Mouse (Mus musculus) midbrain, embryonic 10.5 days (tissue): ENCODE data around the gene Cdh7. TPM values are rescaled to one million over a fixed set of nuclear protein-coding genes. Genes with fewer than 3 reads are reported as not detected.
"Not testable (repeated sequence)": the region's sequence is repeated elsewhere in the genome, so short reads cannot be mapped to it uniquely, and the experiment has no call there.

Experiments used
- DNase-seq: peaks from one replicate; pipeline ENCODE4 v3.0.0-alpha.2; 2017; ENCODE audit warnings: low spot score
- H3K27ac ChIP-seq: fragments of 300-500 bp; sonication (generic); replicated peaks from 2 replicates; pipeline ENCODE4 v1.5.1; 2016; ENCODE audit warnings: mild to moderate bottlenecking
- H3K27me3 ChIP-seq: fragments of 300-500 bp; sonication (generic); 2 replicates; pipeline ENCODE4 v1.6.1; 2016; ENCODE audit warnings: low read depth, mild to moderate bottlenecking; ENCODE audit not compliant: poor library complexity, severe bottlenecking
- H3K36me3 ChIP-seq: fragments of 300-500 bp; sonication (generic); 2 replicates; pipeline ENCODE4 v1.6.1; 2016; ENCODE audit warnings: mild to moderate bottlenecking, moderate library complexity
- H3K4me1 ChIP-seq: fragments of 300-500 bp; sonication (generic); 2 replicates; pipeline ENCODE4 v1.6.1; 2016
- H3K4me3 ChIP-seq: fragments of 300-500 bp; sonication (generic); 2 replicates; pipeline ENCODE4 v1.5.1; 2016; ENCODE audit warnings: mild to moderate bottlenecking, moderate library complexity
- H3K9me3 ChIP-seq: fragments of 300-500 bp; sonication (generic); replicated peaks from 2 replicates; pipeline ENCODE4 v1.6.1; 2016; ENCODE audit warnings: mild to moderate bottlenecking
- WGBS: fragments of 180-500 bp; shearing (Covaris S2); methylation state at CpG from one replicate; pipeline ENCODE4 v1.1.7; 2016; 5-methylcytosine and 5-hydroxymethylcytosine counted together
- polyA plus RNA-seq: library from polyadenylated mRNA; unstranded; fragments of >200 nt; fragmentation: Nextera tagmentation; extraction: Ambion mirVana; gene quantifications from 2 replicates; pipeline ENCODE4 v1.2.1, GENCODE M21; 2016

Gene Cdh7
- polyA plus RNA-seq, 1 experiment from 2014 or later: 3.1 TPM

DNA sequence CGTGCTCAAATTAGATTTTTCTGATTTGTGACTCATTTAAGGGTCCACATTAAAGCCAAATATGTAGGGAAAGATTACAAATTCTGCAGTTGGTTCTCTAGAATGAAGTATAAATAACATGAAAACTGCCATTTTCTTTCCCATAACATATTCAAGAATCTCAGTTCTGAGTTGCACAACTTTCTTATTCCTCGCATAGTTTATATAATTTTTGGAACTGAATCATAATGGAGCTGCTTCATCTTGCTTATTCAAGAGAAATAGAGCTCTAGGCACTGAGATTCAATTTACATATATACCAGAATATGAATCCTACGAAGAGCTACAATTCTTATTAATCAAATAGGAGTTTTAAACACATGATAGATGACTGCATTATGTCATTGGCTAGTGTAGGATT, 22.8 kb downstream of the Cdh7 start:
- 87% methylated on average over 3 of the region's 3 CpGs for WGBS

DNA sequence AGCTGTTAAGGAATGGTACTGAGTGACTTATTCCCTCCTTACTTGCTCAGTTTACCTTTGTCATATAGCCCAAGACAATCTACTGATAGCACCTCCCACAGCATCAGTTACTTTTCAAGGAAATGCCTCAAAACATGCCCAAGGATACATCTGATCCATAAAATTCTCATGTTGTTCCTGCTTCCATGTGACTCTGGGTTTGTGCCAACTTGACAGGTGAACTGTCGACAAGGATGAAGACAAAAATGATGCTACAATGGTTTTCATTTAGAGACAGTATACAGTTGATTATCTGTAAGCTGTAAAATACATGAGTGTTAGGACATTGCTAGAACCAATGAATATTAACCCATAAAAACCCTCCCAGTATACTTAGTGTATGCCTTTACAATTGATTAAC, 29.9 kb downstream of the Cdh7 start:
- Histone ChIP-seq H3K36me3 (no peaks in the 10 kb centered on the region), H3K9me3 (no peaks in the 10 kb centered on the region), H3K4me1 (no peaks in the 10 kb centered on the region), H3K4me3 (no peak overlapping the region), H3K27me3 (no peaks in the 10 kb centered on the region), H3K27ac (no peak overlapping the region)
- 90% methylated on average over 1 of the region's 1 CpGs for whole genome bisulfite sequencing
- DNase-seq: no peak

More for the DNA sequence above, 22.8 kb downstream of the Cdh7 start:
- Histone ChIP-seq H3K4me3 (no peak overlapping the region), H3K4me1 (no peaks in the 10 kb centered on the region), H3K36me3 (no peaks in the 10 kb centered on the region), H3K27ac (no peak overlapping the region), H3K9me3 (no peaks in the 10 kb centered on the region), H3K27me3 (no peaks in the 10 kb centered on the region)
- DNase-seq: no peak

DNA sequence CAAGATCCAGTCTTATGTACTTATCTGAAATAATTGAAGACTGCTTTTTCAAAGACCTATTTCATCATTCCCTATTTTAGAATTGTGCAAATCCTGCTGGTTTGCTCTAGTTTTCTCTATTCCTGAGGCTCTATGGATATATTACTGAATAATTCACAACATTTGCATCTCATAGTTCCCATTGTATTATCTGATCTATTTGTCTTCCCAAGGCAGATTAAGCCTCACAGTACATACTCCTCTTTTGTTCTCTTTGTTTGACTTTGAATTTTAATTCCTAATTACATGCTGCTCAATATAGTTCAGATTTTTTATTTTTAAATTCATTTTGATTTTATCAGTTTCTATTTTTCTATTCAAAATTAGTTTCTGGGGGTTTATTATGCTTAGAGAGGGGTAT, 74.1 kb downstream of the Cdh7 start:
- no peak for DNase-seq
- Histone ChIP-seq H3K9me3 (no peaks in the 10 kb centered on the region), H3K4me3 (no peak overlapping the region), H3K4me1 (no peaks in the 10 kb centered on the region), H3K27me3 (no peaks in the 10 kb centered on the region), H3K36me3 (no peaks in the 10 kb centered on the region), H3K27ac (no peak overlapping the region)

DNA sequence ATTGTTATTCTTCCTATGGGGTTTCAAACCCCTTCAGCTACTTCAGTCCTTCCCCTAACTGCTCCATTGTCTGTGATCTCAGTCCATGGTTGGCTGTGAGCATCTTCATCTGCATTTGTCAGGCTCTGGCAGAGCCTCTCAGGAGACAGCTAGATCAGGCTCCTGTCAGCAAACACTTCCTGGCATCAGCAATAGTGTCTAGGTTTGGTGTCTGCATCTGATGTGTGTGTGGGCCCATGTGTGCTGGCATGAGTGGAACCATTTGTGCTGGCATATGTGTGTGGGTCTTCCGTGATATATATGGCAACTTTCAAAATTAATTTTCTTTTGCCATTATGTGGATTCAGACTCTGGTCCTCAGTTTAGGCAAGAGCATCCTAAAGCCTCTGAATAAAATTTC, 85.2 kb downstream of the Cdh7 start:
- H3K9me3 ChIP-seq: no peaks in the 10 kb centered on the region
- no peaks in the 10 kb centered on the region for H3K4me1 ChIP-seq
- DNase-seq: no peak
- no peak overlapping the region for H3K4me3 ChIP-seq
- WGBS: 97% methylated on average over 1 of the region's 1 CpGs
- no peaks in the 10 kb centered on the region for H3K36me3 ChIP-seq
- no peak overlapping the region for H3K27ac ChIP-seq
- no peaks in the 10 kb centered on the region for H3K27me3 ChIP-seq

DNA sequence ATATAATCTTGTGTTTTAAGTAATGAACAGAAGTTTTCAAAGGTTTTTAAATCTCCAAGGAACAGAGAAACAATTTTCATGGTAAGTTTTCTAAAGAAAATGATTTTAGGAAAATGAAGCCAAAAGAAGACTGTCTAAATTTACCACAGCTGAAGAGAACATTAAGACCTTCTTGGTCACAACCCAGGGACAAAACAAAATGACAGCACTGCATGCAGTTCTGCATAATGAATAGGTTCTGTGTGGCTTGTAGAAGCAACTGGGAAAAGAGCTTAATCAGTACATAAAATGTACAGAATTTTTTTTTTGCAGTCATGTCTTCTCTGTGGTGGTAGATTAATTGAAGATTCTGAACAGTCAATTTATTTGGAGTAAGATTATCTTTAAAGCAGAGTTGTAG, 96.2 kb downstream of the Cdh7 start:
- Histone ChIP-seq H3K9me3 (no peaks in the 10 kb centered on the region), H3K4me3 (no peak overlapping the region), H3K27me3 (no peaks in the 10 kb centered on the region), H3K4me1 (no peaks in the 10 kb centered on the region), H3K27ac (no peak overlapping the region), H3K36me3 (no peaks in the 10 kb centered on the region)
- DNase-seq: no peak

DNA sequence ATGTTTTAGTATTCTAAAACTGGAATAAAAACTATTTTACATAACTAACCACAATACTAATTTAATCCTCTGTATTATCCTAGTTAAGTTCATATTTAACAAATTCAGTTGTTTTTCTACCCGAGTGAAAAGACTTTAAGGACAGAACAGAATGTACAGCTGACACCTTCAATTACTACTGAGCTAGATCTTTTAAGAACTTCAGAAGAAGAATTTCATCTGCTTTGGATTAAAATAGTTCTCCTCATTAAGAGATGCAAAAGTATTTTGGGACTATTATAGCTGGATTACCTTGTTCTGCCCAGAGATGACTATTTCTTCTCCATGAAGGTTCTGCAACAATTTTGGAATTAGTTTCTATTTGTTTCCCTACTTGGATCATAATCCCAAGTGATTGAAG, 135.8 kb downstream of the Cdh7 start:
- no peaks in the 10 kb centered on the region for H3K36me3 ChIP-seq
- peaks cover 15% of the 10 kb centered on the region for H3K4me1 ChIP-seq
- H3K4me3 ChIP-seq: no peak overlapping the region
- H3K27ac ChIP-seq: no peak overlapping the region
- WGBS: 45% methylated on average over 1 of the region's 1 CpGs
- DNase-seq: no peak
- H3K9me3 ChIP-seq: no peaks in the 10 kb centered on the region
- H3K27me3 ChIP-seq: no peaks in the 10 kb centered on the region

DNA sequence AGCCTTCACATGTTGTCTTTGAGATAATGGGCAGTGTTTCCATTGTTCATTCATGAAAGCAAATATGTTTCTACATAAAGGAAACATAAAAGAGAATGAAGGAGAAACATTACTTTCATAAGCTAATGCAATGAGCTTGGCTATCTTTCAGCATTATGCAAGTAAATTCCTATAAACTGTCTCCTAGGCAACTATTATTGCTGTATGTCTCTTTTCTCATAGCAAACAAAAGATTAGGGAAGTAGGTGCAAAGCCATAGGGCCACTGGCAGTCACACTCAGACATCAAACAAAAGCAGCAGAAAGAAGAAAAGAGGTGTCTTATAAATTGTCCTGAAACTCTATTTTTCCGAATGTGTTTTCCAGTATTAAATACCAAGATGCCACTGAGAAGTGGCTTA, 136.6 kb downstream of the Cdh7 start:
- no peak for DNase-seq
- Histone ChIP-seq H3K4me3 (no peak overlapping the region), H3K4me1 (peaks cover 15% of the 10 kb centered on the region), H3K36me3 (no peaks in the 10 kb centered on the region), H3K27ac (no peak overlapping the region), H3K27me3 (no peaks in the 10 kb centered on the region), H3K9me3 (no peaks in the 10 kb centered on the region)
- 24% methylated on average over 1 of the region's 1 CpGs for WGBS

DNA sequence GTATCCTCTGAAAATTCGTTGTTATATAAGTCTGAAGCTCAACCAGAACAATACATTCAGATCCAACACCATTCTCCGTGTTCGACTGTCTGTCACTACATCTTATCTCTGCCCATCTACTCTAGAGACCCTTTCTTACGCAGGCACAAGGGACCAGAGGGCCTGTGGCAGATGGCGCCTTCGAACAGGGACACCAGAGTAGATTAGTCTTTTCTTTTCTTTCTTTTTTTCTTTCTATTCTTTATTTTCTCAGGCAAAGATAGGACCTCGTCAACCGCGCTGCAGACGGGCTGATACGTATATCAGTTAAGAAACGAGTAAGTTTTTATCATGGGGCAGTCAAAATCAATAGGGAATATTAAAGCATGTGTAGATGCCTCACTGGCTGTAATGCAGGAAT, 189.2 kb downstream of the Cdh7 start:
- WGBS: 98% methylated on average over 6 of the region's 12 CpGs
- not testable (repeated sequence) for H3K4me3 ChIP-seq, H3K9me3 ChIP-seq, H3K36me3 ChIP-seq, DNase-seq, H3K27me3 ChIP-seq, H3K27ac ChIP-seq, H3K4me1 ChIP-seq
